Mouse (Mus musculus): ENCODE measurements at regions not wholly inside any gene's neighbourhood (a gene's known extent, or its start where the extent isn't known, plus 50 kb on each side); places are given as distances from the start of the nearest gene placed in this dataset.
"Not testable (repeated sequence)": the region's sequence is repeated elsewhere in the genome, so short reads cannot be mapped to it uniquely, and the experiment has no call there.

DNA sequence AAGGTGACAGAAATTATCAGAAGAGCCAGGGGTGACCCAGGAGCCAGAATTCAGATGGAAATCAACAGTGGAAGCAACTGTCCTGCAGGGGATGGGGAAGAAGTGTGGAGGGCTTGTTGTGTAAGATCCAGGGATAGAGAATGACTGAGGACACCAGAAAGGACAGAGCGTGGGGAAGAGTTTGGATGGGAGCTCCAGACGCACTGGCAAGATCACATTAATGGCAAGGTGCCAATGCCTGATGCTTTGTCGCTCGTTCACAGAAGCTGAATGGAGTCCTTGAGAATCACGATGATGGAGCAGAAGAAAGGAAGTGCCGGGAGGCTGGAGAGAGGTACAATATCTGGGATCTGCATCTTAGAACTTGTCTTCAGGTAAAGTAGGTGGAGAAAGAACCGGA is 519.0 kb upstream of the Fam160b2 start:
- CTCF ChIA-PET: no interaction called here
- POLR2A ChIA-PET: no interaction called here

DNA sequence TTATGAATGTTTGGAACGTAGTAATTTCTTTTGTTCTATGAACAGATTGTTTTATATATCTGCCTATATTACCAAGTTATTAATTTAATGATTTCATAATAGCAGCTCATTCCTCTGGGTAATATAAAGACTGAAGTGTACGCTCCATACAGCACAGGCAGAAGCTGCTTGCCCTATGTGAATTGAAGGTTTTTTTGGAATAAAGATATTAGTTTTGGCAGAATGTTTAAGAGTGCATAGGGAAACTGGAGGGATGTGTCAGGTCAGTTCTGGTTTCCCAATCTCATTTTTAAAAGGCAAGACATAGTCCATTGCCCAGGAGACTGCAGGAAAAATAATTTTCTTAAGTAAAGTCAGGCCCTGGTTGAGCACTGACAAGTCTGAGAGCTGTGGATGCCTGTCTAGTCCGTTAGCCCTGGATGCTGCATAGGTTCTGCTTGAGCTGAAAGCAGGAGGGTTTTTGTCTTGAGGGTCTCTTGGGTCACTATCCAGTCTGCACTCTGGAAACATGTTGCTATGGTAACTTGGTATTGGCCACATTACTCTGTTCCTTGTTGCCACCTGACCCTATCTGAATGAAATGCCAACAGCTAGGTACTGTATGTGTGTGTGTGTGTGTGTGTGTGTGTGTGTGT is 516.3 kb upstream of the Fam160b2 start:
- ChIA-PET POLR2A (no interaction called here), CTCF (no interaction called here)

DNA sequence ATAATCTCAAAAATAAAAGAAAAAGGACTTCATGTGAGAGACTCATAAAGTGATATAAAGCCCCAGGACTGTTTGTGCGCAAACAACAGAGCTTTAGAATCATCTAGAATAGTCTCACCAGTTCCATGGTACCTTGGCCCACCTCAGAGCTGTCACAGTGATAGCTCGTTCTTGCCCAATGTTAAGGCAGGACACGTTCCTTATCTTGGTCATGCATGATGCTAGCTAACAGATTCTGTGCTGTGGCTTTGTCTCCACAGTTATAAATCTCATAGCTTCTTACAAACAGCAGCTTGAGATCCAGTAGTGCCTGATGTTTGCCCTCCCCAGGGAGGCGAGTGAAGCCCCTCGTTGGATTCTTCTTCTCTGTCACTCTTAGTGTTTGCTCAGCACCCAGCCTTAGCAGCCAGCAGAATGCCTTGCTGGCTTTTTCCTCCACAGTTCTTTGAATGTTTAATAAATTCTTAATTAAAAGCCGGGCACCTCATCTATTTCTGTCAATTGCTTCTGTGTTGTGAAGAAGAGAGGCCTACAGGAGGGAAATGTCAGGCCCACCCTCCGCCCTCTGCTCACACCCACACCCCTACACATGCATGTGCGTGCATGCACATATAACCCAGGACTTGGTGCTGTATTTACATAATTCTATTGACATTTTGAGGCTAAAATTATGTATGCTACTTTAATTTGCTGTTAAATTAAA is 515.6 kb upstream of the Fam160b2 start:
- CTCF ChIA-PET: no interaction called here
- POLR2A ChIA-PET: no interaction called here

DNA sequence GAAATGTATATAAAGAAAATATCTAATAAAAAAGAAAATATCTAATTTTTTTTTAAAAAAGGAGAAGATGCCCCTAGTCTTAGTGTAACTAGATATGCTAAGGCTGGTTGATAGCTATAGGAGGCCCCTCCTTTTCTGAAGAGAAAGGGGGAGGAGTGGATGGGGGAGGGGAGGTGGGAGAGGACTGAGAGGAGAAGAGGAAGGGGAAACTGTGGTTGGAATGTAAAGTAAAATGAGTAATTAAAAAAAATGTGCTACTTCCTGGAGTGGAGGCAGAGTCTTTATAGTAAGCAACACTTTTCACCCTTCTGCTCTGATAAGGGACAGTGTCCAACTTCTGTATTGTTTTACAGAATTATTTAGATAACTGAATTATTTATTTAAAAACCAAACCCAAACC is 513.6 kb upstream of the Fam160b2 start:
- POLR2A ChIA-PET: no interaction called here
- CTCF ChIA-PET: no interaction called here

DNA sequence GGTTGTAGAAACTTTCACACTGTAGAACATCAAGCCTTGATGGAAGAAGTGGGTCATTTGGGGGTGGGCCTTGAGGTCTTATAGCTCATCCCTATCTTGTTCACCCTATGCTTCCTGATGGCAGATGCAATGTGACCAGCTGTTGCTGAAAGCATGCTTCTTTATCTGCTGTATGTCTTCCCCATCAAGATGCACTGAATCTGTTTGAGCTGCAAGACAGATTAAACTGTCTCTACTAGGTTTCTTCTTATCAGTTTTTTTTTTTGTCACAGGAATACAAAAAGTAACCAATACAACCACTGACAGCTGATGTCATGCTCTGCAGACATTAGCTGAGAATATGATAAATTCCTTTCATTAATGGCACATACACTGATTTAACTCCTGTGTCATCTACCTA is 505.0 kb upstream of the Fam160b2 start:
- ChIA-PET CTCF (no interaction called here), POLR2A (no interaction called here)

DNA sequence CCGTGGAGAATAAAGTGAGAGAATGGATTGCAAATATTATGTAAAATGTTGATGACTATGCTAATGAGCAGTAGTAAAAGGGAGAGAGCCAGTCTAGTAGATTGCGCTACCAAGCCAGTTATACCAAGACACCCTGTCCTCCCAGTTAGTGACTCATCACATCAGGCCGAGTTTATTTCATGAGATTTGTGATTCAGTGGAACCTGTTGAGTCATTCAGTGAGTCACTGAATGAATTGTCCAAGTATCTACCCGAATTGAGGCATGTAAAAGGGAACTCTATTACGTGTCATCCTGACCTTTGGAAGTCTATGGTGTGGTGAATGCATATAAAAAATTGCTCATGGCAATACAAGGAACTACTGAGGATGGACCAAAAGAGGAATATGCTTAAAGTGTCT is 504.3 kb upstream of the Fam160b2 start:
- POLR2A ChIA-PET: no interaction called here
- CTCF ChIA-PET: no interaction called here

DNA sequence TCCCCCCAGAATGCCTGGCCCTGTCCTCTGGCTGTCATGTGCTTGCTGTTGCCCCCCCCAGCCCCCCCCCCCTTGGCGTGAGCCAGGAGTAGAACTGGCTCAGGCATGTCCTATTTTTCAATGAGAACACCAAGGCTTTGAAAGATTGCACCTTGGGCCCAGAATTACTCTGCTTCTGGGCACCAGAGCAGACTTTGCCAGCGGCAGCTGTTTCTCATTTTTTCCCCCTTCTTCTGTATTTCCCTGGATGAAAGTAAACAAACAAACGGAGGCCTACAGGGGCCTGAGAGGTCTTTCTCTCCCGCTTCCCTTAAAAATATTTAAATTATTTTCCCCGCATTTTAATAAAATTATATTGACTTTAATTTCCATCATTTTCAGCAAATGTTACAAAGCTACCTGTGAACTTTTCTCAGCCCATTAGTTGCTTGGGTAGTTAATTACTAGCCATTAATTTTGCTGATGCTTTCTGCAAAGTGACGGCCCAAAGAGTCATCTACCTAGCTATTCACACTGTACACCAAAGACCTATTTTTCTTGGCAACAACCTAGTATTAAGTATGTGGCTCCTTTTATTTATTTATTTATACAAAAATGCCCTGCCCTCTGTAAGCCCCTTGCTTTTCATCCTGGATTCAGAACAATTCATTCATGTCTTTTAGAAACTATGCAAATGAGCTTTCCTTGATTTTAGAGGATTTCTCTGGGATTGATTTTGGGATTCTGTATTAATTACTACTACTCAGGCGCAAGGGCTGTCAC is 496.2 kb upstream of the Fam160b2 start:
- ChIA-PET POLR2A (no interaction called here), CTCF (no interaction called here)

DNA sequence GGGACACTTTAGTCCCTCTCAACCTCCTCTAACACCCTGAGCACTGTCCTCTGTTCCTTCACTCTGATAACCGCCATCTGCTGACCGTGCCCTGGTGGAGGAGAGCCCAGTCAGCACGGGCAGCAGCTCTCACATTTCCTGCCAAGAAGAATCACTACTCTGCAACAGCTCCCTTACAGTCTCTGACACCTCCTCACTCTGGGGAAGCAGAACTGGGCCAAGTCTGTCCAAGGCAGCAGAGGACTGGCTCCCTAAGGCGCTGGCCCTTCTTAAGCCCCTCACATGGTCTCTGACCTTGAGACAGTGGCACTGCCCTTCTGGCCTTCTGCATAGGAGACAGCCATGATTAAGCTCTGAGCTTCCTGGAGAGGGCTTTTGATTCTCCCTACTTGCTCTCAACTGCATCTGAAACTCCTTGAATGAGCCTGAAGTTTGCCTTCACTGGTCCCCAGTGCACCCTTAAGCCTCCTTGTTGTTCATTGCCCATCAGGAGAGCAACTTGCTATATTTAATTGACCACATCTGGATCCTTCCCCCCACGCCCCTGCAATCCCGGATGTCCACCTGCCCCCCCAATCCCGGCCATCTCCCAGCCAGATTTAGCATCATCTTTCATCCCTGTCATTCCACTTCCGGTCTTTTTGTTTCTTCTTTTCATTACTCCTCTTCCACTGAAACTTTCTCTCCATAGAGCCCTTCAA is 493.1 kb upstream of the Fam160b2 start:
- ChIA-PET POLR2A (no interaction called here), CTCF (no interaction called here)

DNA sequence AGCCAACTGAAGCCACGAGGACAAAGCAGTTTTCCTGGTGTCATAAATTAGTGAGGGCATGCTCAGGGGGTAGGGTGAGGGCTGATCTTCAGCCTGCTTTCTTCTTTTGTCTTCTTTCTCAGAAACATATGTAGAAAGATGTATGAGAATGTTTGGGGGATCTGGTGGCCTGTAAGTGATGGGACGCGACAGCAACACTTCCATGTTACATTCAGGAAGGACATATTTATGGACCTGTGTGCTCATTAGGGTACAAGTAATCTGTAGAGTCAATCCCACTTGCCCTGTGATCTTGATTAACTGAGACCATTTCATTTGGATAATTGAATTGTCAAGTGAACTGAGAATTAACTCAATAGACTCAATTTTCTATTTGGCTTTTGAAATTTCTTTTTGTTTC is 486.1 kb upstream of the Fam160b2 start:
- ChIA-PET POLR2A (no interaction called here), CTCF (no interaction called here)

DNA sequence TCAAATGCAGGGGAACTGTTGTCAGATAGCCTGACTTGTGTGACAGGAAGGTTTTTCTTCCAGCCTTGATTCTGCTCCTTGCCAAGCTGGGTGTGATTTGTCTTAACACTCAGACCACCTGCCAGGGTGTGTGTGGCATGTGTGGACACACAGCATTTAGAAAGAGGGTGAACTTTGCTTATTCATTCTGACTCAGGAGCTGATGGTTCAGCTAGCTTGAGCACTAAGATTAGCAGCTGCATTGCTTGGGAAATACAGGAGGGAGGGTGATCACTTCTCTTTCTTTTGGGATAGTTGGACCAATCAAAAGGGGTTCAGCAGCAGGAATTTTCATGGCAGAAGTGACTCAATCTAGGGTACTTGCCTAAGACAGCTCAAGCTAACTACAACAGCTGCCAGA is 482.7 kb upstream of the Fam160b2 start:
- POLR2A ChIA-PET: interaction anchor here in 1 of 4 experiments (1.3 to 1.4 kb wide), 2 partner anchors 12 to 301 kb away, joined by 3 read pairs; no protein-coding TSS in a partner anchor
- CTCF ChIA-PET: no interaction called here

DNA sequence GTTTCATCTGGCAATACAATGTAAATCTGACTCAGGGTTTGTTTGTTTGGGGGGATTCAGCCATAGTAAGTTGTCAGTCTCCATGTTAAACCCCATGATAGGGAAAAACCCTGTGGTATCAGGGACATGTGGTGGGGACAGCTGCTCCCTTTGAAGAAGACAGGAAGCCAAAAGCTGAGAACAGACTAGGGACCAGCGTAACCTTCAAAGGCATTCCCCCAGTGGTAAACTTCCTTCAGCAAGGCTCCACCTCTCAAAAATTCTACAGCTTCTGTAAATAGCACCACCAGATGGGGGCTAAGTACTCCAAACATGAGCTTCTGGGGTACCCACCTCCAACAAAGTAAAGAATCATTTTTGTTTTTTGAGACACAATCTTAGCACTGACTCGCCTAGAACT is 476.0 kb upstream of the Fam160b2 start:
- CTCF ChIA-PET: interaction anchor here in 1 of 4 experiments (0.5 kb wide), 1 partner anchor 228 kb away, joined by 3 read pairs; no protein-coding TSS in a partner anchor
- POLR2A ChIA-PET: no interaction called here

DNA sequence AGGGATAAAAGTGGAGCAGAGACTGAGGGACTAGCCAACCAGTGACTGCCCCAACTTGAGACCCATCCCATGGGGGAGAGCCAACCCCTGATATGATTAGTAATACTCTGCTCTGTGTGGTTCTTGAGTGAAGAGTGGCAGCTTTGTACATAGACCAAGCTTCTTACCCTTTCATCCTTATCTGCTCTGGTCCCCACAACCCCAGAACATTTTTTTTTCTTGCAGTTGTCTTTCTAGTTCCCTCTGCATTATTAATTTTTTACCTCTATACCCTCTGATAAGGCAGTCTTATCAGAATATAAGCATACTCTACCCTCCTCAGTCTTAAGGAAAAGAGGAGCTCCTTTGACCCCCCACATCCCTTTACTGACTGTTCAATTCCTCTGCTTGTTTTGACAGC is 474.4 kb upstream of the Fam160b2 start:
- CTCF ChIA-PET: no interaction called here
- POLR2A ChIA-PET: no interaction called here

DNA sequence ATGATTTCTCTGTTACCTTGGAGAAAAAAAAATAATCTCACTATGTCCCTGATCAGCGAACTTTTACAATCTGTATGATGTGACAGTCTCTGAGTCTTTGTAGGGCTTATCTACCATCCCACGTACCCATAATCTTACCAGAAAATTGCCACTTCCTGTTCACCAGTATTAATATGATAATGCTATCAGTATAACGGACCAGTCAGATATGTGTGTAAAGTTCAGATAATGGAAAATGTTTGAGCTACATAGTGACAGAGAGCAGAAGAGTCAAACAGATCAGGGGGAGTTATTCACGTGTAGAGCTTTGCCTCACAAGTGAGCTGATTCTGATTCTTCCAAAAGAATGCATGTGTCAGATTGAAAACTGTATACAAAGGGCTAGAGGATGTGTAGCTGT is 466.0 kb upstream of the Fam160b2 start:
- CTCF ChIA-PET: no interaction called here
- POLR2A ChIA-PET: no interaction called here

DNA sequence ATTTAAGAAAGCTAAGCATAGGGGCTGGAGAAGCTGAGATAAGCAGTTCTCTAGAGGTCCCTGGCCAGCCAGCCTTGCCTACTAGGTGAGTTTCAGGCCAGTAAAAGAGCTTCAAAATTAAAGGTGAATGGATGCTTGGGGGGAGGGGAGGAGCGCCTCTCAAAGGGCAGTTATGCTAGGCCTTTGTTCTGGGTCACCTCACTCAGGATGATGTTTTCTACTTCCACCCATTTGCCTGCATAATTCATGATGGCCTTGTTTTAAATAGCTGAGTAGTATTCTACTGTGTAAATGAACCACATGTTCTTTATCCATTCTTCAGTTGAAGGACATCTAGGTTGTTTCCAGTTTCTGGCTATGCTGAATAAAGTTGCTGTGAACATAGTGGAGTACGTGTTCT is 457.0 kb upstream of the Fam160b2 start:
- CTCF ChIA-PET: no interaction called here
- POLR2A ChIA-PET: interaction anchor here in 1 of 4 experiments (0.6 kb wide), 1 partner anchor 743 kb away, joined by 4 read pairs; no protein-coding TSS in a partner anchor

DNA sequence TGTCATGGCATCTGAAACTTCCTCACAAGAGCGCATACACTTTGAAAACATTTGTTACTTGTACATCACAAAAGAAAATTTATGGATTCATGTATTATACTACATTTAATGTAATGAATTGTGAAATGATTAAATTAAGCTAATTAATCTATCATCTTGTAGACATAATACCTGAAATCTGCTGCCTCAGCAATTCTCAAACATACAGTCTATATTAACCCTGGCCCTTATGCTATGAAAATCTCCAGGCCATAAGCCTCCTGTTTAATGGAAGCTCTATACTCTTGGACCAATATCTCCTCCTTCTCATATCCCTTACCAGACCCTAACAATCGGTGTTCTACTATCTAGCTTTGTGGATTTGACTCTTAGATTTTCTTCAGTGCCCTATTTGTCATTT is 455.8 kb upstream of the Fam160b2 start:
- ChIA-PET POLR2A (no interaction called here), CTCF (no interaction called here)

DNA sequence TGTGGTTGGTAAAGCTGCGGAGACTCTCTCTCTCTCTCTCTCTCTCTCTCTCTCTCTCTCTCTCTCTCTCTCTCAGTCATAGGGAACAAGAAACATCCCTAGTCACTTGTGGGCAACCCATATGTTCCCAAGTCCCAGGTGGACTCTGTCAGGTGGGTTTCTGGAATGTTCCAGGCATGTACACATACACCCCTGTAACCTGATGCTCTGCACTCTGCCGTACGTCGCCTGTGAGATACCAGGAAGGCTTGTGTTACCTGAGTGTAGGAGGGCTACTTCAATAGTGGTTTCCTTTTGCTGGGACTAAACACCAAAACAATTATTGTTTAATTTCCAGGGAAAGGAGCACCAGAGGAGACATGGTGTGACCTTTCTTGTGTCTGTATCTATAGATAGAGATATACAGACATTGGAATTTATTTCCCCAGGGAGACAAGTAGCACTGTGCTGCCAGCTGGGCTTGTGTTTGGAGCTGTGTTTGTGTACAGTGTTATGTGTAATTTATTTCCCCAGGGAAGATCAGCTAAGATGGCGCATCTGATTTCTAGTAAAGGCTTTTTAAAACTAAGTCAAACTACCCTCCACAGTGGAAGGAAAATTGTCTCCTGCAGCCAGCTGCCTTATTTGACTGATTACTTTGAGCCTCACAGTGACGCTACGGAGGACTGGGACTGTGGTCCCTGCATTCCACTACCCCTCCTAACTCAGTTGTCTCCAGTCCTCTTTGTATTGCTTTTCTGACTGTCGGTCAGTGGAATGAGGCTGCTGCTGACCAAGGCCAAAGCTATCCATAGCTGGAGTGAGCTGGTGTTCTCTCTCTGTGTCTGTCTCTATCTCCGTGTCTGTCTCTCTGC is 454.4 kb upstream of the Fam160b2 start:
- ChIA-PET CTCF (interaction anchor here in 1 of 4 experiments (0.6 kb wide), 1 partner anchor 1452 kb away, joined by 3 read pairs; no protein-coding TSS in a partner anchor), POLR2A (interaction anchor here in 1 of 4 experiments (0.7 kb wide), 1 partner anchor 1240 kb away, joined by 3 read pairs; no protein-coding TSS in a partner anchor)

DNA sequence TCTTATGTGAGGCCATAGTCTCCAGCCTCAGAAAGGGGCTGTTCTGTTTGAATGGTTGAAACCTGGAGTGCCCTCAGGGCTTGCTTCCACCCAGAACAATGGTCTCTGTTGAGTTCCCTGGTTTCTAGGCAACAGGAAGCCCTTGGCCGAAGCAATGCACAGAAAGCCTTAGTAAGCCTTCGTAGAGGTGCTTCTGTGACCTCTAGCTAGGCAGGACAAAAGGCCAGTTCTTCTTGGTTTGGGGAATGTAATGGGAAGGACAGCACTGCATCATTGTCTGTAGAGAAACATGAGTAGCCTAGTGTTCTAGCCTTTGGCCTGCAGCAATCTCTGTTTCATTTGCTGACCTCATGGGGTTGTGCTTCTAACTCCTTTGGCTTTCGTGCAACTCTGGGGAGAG is 447.5 kb upstream of the Fam160b2 start:
- ChIA-PET POLR2A (no interaction called here), CTCF (no interaction called here)

DNA sequence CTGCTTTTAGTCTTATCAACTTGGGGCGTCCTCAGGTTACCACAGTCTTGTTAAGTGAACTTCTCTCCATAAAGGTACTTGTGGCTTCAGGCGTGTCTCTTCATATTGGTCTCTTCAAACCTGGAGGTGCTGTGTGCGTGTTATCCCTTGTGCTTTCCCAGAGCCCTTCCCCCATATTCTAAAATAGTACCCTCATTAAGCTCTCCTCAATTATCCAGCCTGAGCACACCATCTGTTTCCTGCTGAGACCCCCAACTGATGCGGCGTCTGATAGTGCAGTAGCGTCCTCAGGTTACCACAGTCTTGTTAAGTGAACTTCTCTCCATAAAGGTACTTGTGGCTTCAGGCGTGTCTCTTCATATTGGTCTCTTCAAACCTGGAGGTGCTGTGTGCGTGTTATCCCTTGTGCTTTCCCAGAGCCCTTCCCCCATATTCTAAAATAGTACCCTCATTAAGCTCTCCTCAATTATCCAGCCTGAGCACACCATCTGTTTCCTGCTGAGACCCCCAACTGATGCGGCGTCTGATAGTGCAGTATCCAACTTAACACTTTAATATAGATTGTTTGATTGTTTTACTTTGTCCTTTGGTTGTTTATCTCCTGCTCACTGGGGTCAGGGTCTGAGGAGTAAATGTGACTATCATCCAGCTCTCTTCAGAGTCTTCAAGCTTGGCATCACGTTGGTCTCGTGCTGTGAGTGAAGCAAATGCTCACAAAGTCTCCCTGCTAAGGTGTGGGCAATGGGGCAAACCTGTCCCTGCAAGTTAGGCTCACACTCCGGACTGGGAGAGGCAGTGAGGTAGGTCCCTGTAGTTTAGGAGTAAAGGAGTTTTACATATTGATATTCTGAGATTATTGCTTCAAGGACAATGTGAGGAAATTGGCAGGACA is 444.5 kb upstream of the Fam160b2 start:
- POLR2A ChIA-PET, CTCF ChIA-PET: not testable (repeated sequence)

DNA sequence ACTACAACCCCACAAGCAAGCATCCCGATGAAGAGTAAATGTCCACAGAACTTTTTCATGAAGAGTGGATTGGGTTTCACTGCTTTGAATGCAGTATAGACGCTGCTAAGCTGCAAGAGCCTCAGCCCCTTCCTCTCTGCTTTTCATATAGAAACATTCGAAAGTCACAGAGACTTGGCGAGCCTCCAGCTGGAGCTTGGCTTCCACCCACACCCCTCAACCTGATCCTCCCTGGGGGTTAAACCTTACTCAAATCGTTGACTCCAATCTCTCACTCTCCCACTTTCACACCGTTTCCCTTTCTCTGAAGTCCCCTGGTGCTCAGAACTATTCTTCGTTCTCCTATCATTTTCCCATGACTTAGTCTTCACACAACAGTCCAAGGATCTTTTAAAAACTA is 437.0 kb upstream of the Fam160b2 start:
- POLR2A ChIA-PET: no interaction called here
- CTCF ChIA-PET: no interaction called here

Data from embryonic stem cell, embryonic (primary cell).